Mouse (Mus musculus): ENCODE measurements around the gene Adprhl2. TPM values are rescaled to one million over a fixed set of nuclear protein-coding genes. Genes with fewer than 3 reads are reported as not detected.

Gene Adprhl2
- polyA plus RNA-seq, 1 experiment: 2.0 TPM

DNA sequence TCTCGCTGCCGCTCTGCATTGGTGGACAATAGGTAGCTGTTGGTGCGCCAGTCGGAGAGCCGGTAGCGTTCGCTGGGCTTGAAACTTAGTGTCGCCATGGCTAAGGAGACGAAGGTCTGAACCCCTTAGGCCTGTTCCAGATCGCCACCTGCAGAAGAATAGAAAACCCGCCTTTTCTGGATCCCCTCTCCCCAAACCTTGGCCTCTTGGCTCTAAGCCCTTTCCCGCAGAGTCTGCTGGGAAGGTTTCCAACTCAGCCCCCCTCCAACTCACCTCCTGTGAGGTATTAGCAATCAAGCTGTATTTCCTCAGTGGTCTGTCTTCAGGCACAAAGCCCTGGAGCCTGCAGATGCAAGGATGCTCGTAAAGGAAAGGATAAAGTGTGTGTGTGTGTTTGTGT lies 3.4 kb upstream of the Adprhl2 start:
- no peak overlapping the region for H3K4me3 ChIP-seq (replicated peaks)
- H3K4me1 ChIP-seq (ENCODE audit: control insufficient read depth): peaks cover 35% of the 10 kb centered on the region
- peaks cover 2% of the 10 kb centered on the region for H3K36me3 ChIP-seq (ENCODE audit: control insufficient read depth)
- H3K27me3 ChIP-seq (ENCODE audit: control insufficient read depth): peaks cover 17% of the 10 kb centered on the region
- TF ChIP-seq GATA1 (IDR thresholded peaks at IDR 0.05; ENCODE audit: low read length): no peak
- TF ChIP-seq TAL1 (IDR thresholded peaks at IDR 0.05; ENCODE audit: low read length): no peak
- peaks cover 5% of the 10 kb centered on the region; the same call in 1 of the 2 replicates for H3K9me3 ChIP-seq (ENCODE audit: control insufficient read depth, low read length)

DNA sequence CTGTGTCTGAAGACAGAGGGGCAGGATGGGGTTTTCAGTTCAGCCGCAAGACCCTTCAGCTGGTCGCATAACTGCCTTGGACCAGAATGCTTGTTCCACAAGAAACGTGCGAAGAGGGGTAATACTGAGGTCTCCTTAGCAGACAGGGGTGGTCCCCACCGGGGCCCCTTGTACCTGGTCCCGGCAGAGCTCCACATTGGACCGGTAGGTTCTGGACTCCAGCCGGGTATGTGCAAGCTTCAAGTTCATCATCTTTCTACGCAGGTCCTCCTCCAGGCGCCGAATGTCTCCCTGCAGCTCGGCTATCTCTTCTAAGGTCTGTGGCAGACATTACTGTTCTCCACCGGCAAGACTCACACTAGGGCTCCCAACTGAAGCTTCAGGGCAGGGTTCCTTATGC lies 1.1 kb upstream of the Adprhl2 start:
- TF ChIP-seq TAL1 (IDR thresholded peaks at IDR 0.05; ENCODE audit: low read length) (no peak), GATA1 (IDR thresholded peaks at IDR 0.05; ENCODE audit: low read length) (no peak)

DNA sequence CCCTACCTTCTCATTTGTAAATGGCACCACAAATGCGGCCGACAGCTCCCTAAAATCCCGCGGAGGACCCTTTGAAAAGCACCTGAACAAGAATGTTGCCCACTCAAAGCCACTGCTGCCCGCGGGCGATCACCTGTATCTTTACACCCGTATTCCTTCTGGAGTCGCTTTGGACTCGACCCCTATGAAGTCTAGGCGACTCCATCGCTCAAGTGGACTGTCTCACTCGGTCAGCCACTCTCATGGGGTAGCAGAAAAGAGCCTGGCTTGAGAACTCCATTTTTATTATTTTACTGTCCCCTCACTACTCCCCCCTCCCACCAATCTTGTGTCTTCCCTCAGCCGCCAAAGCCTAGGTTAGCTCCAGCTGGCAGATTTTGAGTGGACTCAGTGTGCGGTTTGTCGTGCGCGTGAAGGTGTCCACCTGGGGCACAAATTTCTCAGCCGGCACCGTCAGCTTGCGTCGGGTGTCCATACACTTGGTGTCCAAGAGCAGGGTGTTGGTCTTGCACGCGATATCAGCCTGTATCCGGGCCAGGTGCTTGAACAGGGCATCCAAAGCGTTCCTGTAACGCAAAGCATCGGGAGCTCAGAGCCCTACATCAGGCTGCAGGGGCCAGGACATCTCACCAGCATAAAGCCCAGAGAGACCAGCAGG lies 480 bp upstream of the Adprhl2 start:
- Histone ChIP-seq H3K4me3 (replicated peaks) (peak overlapping the region; percentile 82), H3K36me3 (ENCODE audit: control insufficient read depth) (peaks cover 29% of the 10 kb centered on the region), H3K9me3 (ENCODE audit: control insufficient read depth, low read length) (peaks cover 5% of the 10 kb centered on the region; the same call in 1 of the 2 replicates), H3K4me1 (ENCODE audit: control insufficient read depth) (peaks cover 38% of the 10 kb centered on the region), H3K27me3 (ENCODE audit: control insufficient read depth) (peaks cover 14% of the 10 kb centered on the region)
- TF ChIP-seq TAL1 (IDR thresholded peaks at IDR 0.05; ENCODE audit: low read length) (no peak), GATA1 (IDR thresholded peaks at IDR 0.05; ENCODE audit: low read length) (no peak)

More for the DNA sequence above, 1.1 kb upstream of the Adprhl2 start:
- peaks cover 5% of the 10 kb centered on the region; the same call in 1 of the 2 replicates for H3K9me3 ChIP-seq (ENCODE audit: control insufficient read depth, low read length)
- no peak overlapping the region for H3K4me3 ChIP-seq (replicated peaks)
- peaks cover 17% of the 10 kb centered on the region for H3K27me3 ChIP-seq (ENCODE audit: control insufficient read depth)
- peaks cover 38% of the 10 kb centered on the region for H3K4me1 ChIP-seq (ENCODE audit: control insufficient read depth)
- peaks cover 22% of the 10 kb centered on the region for H3K36me3 ChIP-seq (ENCODE audit: control insufficient read depth)

DNA sequence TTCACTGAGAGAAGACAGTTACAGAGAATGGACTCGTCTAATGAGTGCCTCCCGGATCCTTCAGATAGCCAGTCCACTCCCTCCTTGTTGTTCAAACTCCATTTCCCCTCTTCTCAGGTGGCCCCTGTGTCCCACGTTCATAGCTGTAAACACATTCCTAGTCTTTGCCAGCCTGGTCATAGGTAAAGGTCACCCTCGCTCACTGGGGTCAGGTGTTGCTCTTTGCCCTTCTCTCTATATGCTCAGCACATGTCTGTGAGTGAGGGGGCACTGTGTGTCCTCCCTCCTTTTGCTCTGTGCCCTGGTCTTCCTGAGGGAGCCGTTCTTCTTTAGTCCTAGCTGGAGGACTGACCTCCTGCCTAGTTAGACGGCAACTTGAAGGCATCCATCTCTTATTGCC lies 1.7 kb downstream of the Adprhl2 start:
- Histone ChIP-seq H3K4me1 (ENCODE audit: control insufficient read depth) (peaks cover 26% of the 10 kb centered on the region), H3K27me3 (ENCODE audit: control insufficient read depth) (peaks cover 14% of the 10 kb centered on the region), H3K9me3 (ENCODE audit: control insufficient read depth, low read length) (peaks cover 5% of the 10 kb centered on the region; the same call in 1 of the 2 replicates), H3K36me3 (ENCODE audit: control insufficient read depth) (peaks cover 49% of the 10 kb centered on the region), H3K4me3 (replicated peaks) (no peak overlapping the region)
- TF ChIP-seq GATA1 (IDR thresholded peaks at IDR 0.05; ENCODE audit: low read length): no peak
- TF ChIP-seq TAL1 (IDR thresholded peaks at IDR 0.05; ENCODE audit: low read length): no peak

DNA sequence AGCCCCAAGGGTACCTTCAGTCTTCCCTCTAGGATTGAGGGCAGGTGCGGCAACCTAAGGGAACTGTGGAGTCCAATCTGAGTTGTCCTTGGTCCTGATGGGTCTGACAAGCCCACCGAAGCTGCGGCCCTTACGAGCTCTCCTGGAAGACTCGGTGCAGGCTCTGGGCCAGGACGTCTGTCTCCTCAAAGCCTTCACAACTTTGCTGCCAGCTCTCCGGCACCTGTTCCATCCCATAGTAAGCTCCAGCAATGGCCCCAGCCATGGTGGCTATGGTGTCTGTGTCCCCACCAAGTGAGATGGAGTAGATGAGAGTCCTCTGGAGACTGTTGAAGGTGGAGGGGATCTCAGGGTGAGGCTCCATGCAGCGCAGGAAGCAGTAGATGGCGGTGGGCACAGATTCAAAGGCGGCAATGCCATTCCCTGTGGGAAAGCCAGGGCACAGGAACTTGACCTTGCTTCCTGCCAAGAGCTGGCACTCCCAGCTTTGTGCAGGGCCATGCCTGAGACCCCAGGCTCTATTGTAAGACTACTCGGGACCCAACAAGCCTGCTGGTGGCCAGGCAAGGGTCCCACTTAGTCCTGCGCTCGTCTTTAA lies 5.0 kb downstream of the Adprhl2 start:
- H3K36me3 ChIP-seq (ENCODE audit: control insufficient read depth): peaks cover 52% of the 10 kb centered on the region
- TF ChIP-seq GATA1 (IDR thresholded peaks at IDR 0.05; ENCODE audit: low read length): no peak
- no peak for TF ChIP-seq TAL1 (IDR thresholded peaks at IDR 0.05; ENCODE audit: low read length)
- no peaks in the 10 kb centered on the region for H3K9me3 ChIP-seq (ENCODE audit: control insufficient read depth, low read length)
- H3K4me3 ChIP-seq (replicated peaks): no peak overlapping the region
- no peaks in the 10 kb centered on the region for H3K27me3 ChIP-seq (ENCODE audit: control insufficient read depth)
- H3K4me1 ChIP-seq (ENCODE audit: control insufficient read depth): peaks cover 16% of the 10 kb centered on the region

DNA sequence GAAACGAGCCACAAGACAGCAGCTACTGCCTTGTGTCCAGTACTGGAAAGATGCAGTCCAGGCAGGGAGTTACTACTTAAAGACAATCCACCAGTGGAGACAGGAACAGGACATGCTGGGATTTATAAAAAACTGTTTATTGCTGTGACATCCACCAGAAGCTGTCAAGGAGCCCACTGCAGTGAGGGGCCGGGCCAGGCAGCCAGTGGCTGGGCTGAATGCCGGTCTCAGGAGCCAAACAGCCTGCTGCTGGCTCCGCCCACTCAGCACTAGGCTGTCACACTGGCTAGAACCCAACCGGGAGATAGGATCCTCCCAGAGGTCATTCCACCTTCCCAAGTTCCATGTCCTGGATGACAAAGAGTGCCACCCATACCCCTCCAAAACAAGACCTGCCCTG lies 5.6 kb downstream of the Adprhl2 start:
- Histone ChIP-seq H3K4me1 (ENCODE audit: control insufficient read depth) (peaks cover 12% of the 10 kb centered on the region), H3K9me3 (ENCODE audit: control insufficient read depth, low read length) (no peaks in the 10 kb centered on the region), H3K36me3 (ENCODE audit: control insufficient read depth) (peaks cover 52% of the 10 kb centered on the region), H3K27me3 (ENCODE audit: control insufficient read depth) (no peaks in the 10 kb centered on the region), H3K4me3 (replicated peaks) (no peak overlapping the region)
- TF ChIP-seq GATA1 (IDR thresholded peaks at IDR 0.05; ENCODE audit: low read length) (no peak), TAL1 (IDR thresholded peaks at IDR 0.05; ENCODE audit: low read length) (no peak)

DNA sequence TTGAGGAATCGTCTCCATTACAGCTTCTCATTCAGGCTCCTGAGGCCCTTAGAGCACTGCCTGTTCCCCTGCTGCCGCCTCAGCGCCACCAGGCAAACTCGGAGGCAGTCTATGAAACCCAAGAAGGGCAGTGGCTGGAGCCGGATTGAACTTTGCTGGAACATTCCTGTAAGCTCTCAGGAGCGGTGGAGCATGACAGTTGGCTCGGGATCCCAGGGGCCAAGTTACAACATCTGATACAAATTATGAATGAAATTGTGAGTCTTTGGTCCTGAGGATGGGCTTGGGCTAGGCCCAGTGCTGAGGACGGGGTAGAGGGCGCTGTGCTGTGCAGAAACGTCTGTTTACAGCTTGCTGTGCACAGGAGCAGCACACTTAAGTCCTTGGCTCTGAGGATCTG lies 7.1 kb downstream of the Adprhl2 start:
- peaks cover 47% of the 10 kb centered on the region for H3K36me3 ChIP-seq (ENCODE audit: control insufficient read depth)
- no peak overlapping the region for H3K4me3 ChIP-seq (replicated peaks)
- no peaks in the 10 kb centered on the region for H3K9me3 ChIP-seq (ENCODE audit: control insufficient read depth, low read length)
- peaks cover 3% of the 10 kb centered on the region for H3K27me3 ChIP-seq (ENCODE audit: control insufficient read depth)
- no peak for TF ChIP-seq GATA1 (IDR thresholded peaks at IDR 0.05; ENCODE audit: low read length)
- TF ChIP-seq TAL1 (IDR thresholded peaks at IDR 0.05; ENCODE audit: low read length): no peak
- H3K4me1 ChIP-seq (ENCODE audit: control insufficient read depth): peaks cover 3% of the 10 kb centered on the region

DNA sequence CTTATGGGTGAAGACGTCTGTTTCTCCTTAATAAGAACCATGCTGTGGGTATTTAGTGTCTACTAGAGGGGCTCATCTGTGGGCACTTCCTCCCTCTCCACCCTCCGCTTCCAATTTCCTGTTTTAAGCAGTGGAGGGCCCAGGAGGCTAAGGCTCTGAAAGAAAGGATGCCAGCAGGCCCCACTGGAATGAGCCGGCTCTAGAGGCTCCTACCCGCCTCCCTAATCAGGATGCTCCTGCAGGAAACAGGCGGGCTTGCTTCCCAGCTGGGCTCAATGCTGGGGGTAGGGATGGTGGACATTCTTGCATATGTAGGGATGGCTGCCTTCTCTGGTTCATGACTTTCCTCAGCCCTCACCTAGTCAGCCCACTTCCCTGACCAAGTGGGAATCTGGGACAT lies 8.3 kb downstream of the Adprhl2 start:
- Histone ChIP-seq H3K4me3 (replicated peaks) (no peak overlapping the region), H3K36me3 (ENCODE audit: control insufficient read depth) (peaks cover 35% of the 10 kb centered on the region), H3K9me3 (ENCODE audit: control insufficient read depth, low read length) (no peaks in the 10 kb centered on the region), H3K4me1 (ENCODE audit: control insufficient read depth) (peaks cover 3% of the 10 kb centered on the region), H3K27me3 (ENCODE audit: control insufficient read depth) (peaks cover 11% of the 10 kb centered on the region)
- TF ChIP-seq TAL1 (IDR thresholded peaks at IDR 0.05; ENCODE audit: low read length) (no peak), GATA1 (IDR thresholded peaks at IDR 0.05; ENCODE audit: low read length) (no peak)

DNA sequence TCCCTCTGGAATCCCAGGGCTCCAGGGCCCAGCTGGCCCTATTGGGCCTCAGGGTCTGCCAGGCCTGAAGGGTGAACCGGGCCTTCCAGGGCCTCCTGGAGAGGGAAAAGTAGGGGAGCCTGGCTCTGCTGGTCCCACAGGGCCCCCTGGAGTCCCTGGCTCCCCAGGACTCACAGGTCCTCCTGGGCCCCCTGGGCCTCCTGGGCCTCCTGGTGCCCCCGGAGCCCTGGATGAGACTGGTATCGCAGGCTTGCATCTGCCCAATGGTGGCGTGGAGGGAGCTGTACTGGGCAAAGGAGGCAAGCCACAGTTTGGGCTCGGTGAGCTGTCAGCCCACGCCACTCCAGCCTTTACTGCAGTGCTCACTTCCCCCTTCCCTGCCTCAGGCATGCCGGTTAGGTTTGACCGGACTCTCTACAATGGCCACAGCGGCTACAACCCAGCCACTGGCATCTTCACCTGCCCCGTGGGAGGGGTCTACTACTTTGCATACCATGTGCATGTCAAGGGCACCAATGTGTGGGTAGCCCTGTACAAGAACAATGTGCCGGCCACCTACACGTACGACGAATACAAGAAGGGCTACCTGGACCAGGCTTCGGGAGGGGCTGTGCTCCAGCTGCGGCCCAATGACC lies 9.8 kb downstream of the Adprhl2 start:
- H3K27me3 ChIP-seq (ENCODE audit: control insufficient read depth): peaks cover 16% of the 10 kb centered on the region
- no peak for TF ChIP-seq TAL1 (IDR thresholded peaks at IDR 0.05; ENCODE audit: low read length)
- TF ChIP-seq GATA1 (IDR thresholded peaks at IDR 0.05; ENCODE audit: low read length): no peak
- H3K4me1 ChIP-seq (ENCODE audit: control insufficient read depth): peaks cover 3% of the 10 kb centered on the region
- H3K4me3 ChIP-seq (replicated peaks): no peak overlapping the region
- peaks cover 20% of the 10 kb centered on the region for H3K36me3 ChIP-seq (ENCODE audit: control insufficient read depth)
- H3K9me3 ChIP-seq (ENCODE audit: control insufficient read depth, low read length): no peaks in the 10 kb centered on the region
